Mouse (Mus musculus) lung, adult 2 months (tissue): ENCODE measurements at regions not wholly inside any gene's neighbourhood (a gene's known extent, or its start where the extent isn't known, plus 50 kb on each side); places are given as distances from the start of the nearest gene placed in this dataset.

Experiments used
- CTCF ChIP-seq: fragments of 200-500 bp; IDR thresholded peaks from 2 replicates; pipeline ENCODE4 v1.5.1; 2011; ENCODE audit warnings: mild to moderate bottlenecking, low read length, control low read depth; ENCODE audit not compliant: insufficient read depth
- POLR2A ChIP-seq: fragments of 200-500 bp; IDR thresholded peaks from 2 replicates; pipeline ENCODE4 v1.6.1; 2011; ENCODE audit warnings: low read depth, mild to moderate bottlenecking, control low read depth, low read length, borderline replicate concordance; ENCODE audit errors: extremely low read depth

- no peak for TF ChIP-seq POLR2A
- TF ChIP-seq CTCF: no peak
Observed at GRCm38 (mm10) chr7:72538288-72538687, 231.9 kb upstream of the Mctp2 start.
